Mouse (Mus musculus) T-cell, adult 2 months (primary cell): ENCODE data around the gene Eif2b2.

Experiments
- DNase-seq: peaks from one replicate; pipeline ENCODE4 v3.0.0; 2022; ENCODE audit warnings: low spot score

The Eif2b2 gene

DNA sequence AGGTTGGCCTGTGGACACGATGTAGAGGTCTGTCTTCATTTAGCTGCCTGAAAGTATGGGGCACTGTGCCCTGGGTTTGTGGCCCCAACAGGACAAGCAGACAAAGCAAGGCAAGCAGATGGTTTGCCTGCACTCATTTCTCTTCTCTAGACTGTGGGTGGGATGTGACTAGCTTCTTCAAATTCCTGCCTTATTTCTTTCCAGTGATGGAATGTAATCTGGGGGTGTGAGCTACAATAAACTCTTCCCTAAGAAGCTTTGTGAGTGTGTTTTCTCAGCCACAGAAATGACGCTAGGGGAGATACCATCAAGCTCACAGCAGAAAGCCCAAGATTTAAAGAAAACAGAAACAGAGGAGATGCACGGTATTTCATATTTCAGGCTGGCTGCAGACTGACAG is 32.8 kb downstream of the Eif2b2 start:
- no peak for DNase-seq

GRCm38 (mm10) chr12:85256074-85256751 is 36.9 kb downstream of the Eif2b2 start:
- DNase-seq: no peak

DNA sequence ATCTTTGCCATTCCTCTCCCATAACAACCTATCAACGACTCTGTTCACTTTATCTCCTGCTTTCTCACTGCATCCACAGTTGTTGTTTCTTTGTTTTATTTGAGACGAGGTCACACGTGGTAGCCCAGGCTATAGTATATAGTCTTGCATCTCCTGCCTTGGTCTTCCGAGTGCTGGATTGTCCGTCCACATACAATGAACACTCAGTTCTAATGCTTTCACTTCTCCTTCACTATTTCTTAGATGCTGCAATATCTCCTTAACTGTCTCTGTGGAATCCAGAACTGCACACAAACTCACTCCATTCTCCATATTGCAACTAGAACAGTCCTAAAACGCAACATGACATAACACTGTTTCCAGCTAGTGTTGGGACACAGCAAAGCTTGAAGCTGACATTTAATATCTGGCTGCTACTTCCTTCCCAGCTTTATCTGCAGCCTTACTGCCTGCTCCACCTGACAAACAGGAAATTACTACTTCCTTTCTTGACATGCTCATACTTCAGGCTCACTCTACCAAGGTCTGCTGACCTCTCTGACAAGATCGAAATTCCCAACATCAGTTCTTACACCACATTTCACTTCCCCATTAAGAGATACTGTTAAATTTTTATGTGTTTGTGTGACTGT is 37.8 kb downstream of the Eif2b2 start:
- peak; percentile 33 for DNase-seq

DNA sequence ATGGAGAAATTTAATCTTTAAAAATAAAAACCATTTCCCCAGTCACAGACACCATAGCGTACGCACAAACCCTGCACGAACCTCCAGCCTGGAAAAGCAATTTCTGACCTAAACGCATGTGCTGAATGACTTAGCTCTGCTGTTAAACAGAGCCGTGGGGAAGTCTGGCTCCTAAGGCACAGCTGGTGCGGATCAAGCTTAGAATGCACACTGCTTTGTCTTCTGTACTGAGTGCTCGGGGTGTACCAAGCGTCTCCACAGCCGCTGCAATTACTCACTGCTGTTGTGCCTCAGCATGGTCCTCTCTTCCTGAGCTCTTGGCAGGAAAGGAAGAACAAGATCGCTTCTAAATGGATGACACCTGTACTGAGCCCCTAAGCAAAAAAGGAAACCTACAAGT is 43.2 kb downstream of the Eif2b2 start:
- DNase-seq: no peak

GRCm38 (mm10) chr12:85263190-85263589 is 43.9 kb downstream of the Eif2b2 start:
- DNase-seq: no peak

DNA sequence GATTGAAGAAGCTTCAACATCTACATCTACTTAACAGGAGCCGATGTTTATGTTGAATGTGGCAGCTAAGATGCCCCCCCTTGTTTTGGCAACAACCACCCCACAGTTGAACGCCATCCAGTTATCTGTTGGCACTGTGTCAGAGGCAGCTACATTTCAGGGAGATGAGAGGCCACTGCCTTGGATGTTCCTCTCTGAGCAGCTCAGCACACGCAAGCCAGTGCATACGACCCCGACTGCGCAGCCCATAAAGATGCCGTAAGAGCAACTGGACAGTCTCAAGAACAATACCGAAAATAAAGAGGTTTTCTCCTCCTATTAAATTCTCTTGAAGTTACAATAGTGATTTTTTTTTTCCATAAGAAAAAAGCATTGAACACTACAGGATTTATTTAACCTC is 45.2 kb downstream of the Eif2b2 start:
- DNase-seq: no peak

DNA sequence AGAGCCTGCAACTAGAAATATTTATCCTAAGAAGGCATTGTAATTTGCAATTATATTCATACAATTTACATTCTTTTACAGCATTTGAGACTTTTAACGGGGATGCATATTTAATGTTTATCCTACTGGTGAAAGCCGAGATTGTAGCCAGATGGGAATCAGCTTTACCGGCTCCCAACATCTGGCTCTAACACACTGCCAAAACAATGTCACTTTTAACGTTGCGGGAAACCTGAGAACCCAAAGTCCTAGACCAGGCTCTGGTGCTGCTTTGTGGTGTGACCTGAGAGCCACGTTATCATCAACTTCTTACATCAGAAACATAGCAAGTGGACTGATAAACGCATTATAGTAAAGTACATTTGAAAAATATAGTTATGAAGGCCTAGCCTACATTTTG is 45.7 kb downstream of the Eif2b2 start:
- no peak for DNase-seq

DNA sequence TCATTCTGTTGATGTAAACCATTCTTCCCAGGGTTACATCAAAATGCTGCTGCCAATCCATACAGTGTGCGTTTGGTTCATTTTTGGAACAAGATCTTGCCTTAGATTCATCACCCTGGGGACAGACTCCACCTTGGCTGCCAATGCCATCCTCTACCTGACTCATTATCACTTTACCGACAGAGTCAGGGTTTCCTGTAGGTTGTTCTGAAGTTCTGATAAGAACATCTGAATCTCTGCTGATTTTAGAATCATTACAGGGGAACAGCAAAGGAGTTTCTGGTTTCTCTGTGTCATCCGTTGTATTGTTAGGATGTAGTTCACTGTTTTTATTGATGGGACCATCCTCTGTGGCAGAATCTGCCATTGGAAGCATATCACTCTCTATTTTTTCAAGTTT is 47.0 kb downstream of the Eif2b2 start:
- no peak for DNase-seq

DNA sequence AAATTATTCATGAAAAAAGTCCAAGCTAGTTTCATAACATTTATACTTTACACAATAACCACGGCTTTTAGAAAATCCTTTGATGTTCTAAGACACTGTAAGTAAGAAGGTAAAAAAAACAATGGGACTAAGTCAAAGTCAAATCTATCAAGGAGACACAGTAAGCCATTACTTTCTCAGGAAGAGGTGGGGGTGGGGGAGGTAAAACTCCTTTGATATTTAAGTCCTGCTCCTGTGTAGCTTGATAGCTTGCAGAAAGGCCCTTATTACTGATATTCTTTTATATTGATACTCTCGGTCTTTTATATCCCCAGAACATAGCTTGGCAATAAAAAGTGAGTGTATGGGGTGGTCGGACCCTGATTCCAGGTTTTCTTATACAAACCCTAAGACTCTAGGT is 50.5 kb downstream of the Eif2b2 start:
- no peak for DNase-seq

- DNase-seq: peak; percentile 87
Measured at GRCm38 (mm10) chr12:85270319-85270718, 51.0 kb downstream of the Eif2b2 start, which contains the start of gene Mlh3. Mlh3 (minus strand) TSS chr12:85270599.

GRCm38 (mm10) chr12:85271132-85271842 is 52.0 kb downstream of the Eif2b2 start:
- DNase-seq: no peak

- no peak for DNase-seq
Measured at GRCm38 (mm10) chr12:85271843-85272206, 52.5 kb downstream of the Eif2b2 start.

DNA sequence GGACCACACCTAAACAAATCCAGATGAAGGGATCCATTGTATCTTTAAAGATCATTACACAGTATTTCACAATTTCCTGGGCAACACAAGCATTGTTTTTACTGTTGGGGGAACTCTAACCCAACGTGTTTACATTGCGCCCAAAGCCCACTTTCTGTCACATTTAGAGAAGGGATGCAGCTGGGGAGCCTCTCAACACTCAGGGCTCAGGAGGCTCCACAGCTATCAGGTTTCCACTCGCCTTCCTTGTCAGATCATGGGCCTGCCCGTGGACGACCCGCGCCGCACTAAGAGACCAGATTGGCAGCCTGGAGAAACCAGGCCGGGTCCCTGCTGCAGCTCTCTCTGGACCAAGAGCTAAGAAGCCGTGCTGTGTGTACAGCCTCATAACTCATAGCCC is 54.2 kb downstream of the Eif2b2 start:
- no peak for DNase-seq
